Mouse (Mus musculus): Measurements from ENCODE around the gene Uba52.

DNA sequence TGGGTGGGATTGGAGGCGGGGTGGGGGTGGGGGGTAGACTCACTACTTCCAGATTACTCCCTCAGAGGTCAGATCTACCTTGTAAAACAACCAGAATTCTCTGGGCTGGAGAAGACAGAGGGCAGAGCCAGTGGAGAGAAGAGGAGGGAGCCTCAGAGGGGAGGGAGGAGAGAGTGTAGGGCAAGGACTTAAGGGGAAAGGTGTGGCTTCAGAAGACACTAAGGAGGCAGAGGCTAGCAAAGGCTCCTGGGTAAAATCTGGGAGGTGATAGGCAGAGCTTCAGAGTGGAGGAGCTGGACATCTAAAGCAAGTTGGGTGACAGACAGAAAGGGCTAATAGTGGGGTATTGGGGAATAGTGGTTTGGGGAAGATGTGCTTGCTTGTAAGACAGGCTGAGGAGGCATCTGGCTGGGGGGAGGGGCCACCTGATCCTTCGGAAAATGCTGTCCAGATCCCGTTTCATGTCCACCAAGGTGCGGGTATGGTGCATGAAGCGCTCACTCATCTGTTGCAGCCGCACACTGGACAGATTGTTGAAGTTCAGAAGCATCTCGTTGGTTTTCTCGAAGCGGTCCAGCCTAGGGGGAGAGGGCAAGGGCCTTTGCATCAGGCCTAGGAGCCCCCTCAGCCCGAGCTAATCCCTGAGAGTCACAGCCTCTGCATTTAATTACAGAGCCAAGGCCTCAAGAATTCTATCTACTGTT lies 7.5 kb upstream of the Uba52 start:
- TF ChIP-seq CTCF (IDR thresholded peaks at IDR 0.05; ENCODE audit: low read depth) (no peak), EP300 (IDR thresholded peaks at IDR 0.05; ENCODE audit: low read depth) (no peak)

All from liver, postnatal 0 days (tissue).